Mouse (Mus musculus) ES-Bruce4 (cell line): ENCODE measurements around the gene Shank2.

ENCODE experiments used
- CTCF ChIP-seq: IDR thresholded peaks from one replicate; pipeline ENCODE4 v1.8.1; 2011; ENCODE audit warnings: low read depth, low read length
- POLR2A ChIP-seq: IDR thresholded peaks from one replicate; pipeline ENCODE4 v1.8.1; 2011; ENCODE audit warnings: low read length; ENCODE audit not compliant: insufficient read depth

- TF ChIP-seq POLR2A, result no peak
- no peak for TF ChIP-seq CTCF
These were observed 174.6 kb downstream of the Shank2 start for GRCm38 (mm10) chr7:144176234-144176730.
